Mouse (Mus musculus): Measurements from ENCODE around the gene Zfp94. TPM values are rescaled to one million over a fixed set of nuclear protein-coding genes. Genes with fewer than 3 reads are reported as not detected.
A peak's percentile ranks its signal among the peaks of the same experiment; 100 is the strongest.

Zfp94 gene
- polyA plus RNA-seq, 1 experiment from 2014 or later: 25.9 TPM

GRCm38 (mm10) chr7:24348896-24349295 lies 32.4 kb upstream of the Zfp94 start, which contains the start of gene Lypd5:
Gene Lypd5 (plus strand): TSS chr7:24349196.
- H3K27ac ChIP-seq (ENCODE audit: low read length): no peak within 1 kb of the TSS
- no peaks in the 10 kb centered on the region for H3K9me3 ChIP-seq (ENCODE audit: control insufficient read depth, low read length)
- ATAC-seq: no peak
- H3K36me3 ChIP-seq (ENCODE audit: control insufficient read depth, insufficient read depth): no peaks in the 10 kb centered on the region
- H3K4me2 ChIP-seq (ENCODE audit: low read length): no peak within 1 kb of the TSS
- peaks cover 4% of the 10 kb centered on the region; the same call in 1 of the 2 replicates for H3K27me3 ChIP-seq (replicated peaks; ENCODE audit: control insufficient read depth, insufficient read depth, low read length)
- 50% methylated on average over 6 of the region's 6 CpGs for WGBS
- no peaks in the 10 kb centered on the region for H3K4me1 ChIP-seq (replicated peaks; ENCODE audit: control insufficient read depth, insufficient read depth, low read length)
- no peak within 1 kb of the TSS for H3K9ac ChIP-seq (replicated peaks; ENCODE audit: low read depth, low read length)
- H3K4me3 ChIP-seq (replicated peaks; ENCODE audit: low read length): no peak within 1 kb of the TSS

DNA sequence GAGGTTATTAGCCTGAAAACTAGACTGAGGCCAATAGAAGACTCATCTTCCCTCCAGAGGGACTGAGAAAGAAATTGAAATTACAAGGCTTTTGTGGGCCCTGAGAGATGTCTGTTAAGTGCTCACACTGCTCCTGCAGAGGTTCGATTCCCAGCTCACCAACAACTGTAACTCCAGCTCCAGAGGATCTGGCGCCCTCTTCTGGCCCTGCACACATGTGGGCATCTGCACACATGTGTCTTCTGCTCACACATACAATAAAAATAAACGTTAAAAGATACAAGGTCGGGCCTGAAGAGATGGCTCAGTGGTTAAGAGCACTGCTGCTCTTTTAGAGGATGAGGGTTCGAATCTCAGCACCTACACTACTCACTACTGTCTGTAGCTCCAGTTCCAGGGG lies 30.0 kb upstream of the Zfp94 start:
- Histone ChIP-seq H3K36me3 (ENCODE audit: control insufficient read depth, insufficient read depth) (no peaks in the 10 kb centered on the region), H3K9me3 (ENCODE audit: control insufficient read depth, low read length) (no peaks in the 10 kb centered on the region), H3K27ac (ENCODE audit: low read length) (no peak overlapping the region), H3K9ac (replicated peaks; ENCODE audit: low read depth, low read length) (no peak overlapping the region), H3K4me1 (replicated peaks; ENCODE audit: control insufficient read depth, insufficient read depth, low read length) (no peaks in the 10 kb centered on the region), H3K4me3 (replicated peaks; ENCODE audit: low read length) (no peak overlapping the region), H3K4me2 (ENCODE audit: low read length) (no peak overlapping the region), H3K27me3 (replicated peaks; ENCODE audit: control insufficient read depth, insufficient read depth, low read length) (no peaks in the 10 kb centered on the region; the same call in 1 of the 2 replicates)
- WGBS: 72% methylated on average over 5 of the region's 5 CpGs
- no peak for ATAC-seq

- Histone ChIP-seq H3K9ac (replicated peaks; ENCODE audit: low read depth, low read length) (no peak overlapping the region), H3K27ac (ENCODE audit: low read length) (no peak overlapping the region), H3K4me2 (ENCODE audit: low read length) (no peak overlapping the region), H3K27me3 (replicated peaks; ENCODE audit: control insufficient read depth, insufficient read depth, low read length) (no peaks in the 10 kb centered on the region), H3K36me3 (ENCODE audit: control insufficient read depth, insufficient read depth) (no peaks in the 10 kb centered on the region), H3K4me1 (replicated peaks; ENCODE audit: control insufficient read depth, insufficient read depth, low read length) (no peaks in the 10 kb centered on the region), H3K4me3 (replicated peaks; ENCODE audit: low read length) (no peak overlapping the region), H3K9me3 (ENCODE audit: control insufficient read depth, low read length) (no peaks in the 10 kb centered on the region)
- ATAC-seq: no peak
- 68% methylated on average over 7 of the region's 7 CpGs for WGBS
Measured at GRCm38 (mm10) chr7:24343701-24344272, 27.3 kb upstream of the Zfp94 start.

- H3K4me2 ChIP-seq (ENCODE audit: low read length): no peak overlapping the region
- H3K9me3 ChIP-seq (ENCODE audit: control insufficient read depth, low read length): no peaks in the 10 kb centered on the region
- H3K4me3 ChIP-seq (replicated peaks; ENCODE audit: low read length): no peak overlapping the region
- no peak overlapping the region for H3K27ac ChIP-seq (ENCODE audit: low read length)
- no peaks in the 10 kb centered on the region for H3K4me1 ChIP-seq (replicated peaks; ENCODE audit: control insufficient read depth, insufficient read depth, low read length)
- no peak overlapping the region for H3K9ac ChIP-seq (replicated peaks; ENCODE audit: low read depth, low read length)
- no peaks in the 10 kb centered on the region for H3K36me3 ChIP-seq (ENCODE audit: control insufficient read depth, insufficient read depth)
- WGBS: 45% methylated on average over 2 of the region's 2 CpGs
- no peak for ATAC-seq
- peaks cover 13% of the 10 kb centered on the region for H3K27me3 ChIP-seq (replicated peaks; ENCODE audit: control insufficient read depth, insufficient read depth, low read length)
Measured at GRCm38 (mm10) chr7:24338241-24338640, 21.8 kb upstream of the Zfp94 start.

GRCm38 (mm10) chr7:24335699-24336309 lies 19.3 kb upstream of the Zfp94 start:
- H3K27ac ChIP-seq (ENCODE audit: low read length): no peak overlapping the region
- no peak overlapping the region for H3K9ac ChIP-seq (replicated peaks; ENCODE audit: low read depth, low read length)
- 10% methylated on average over 5 of the region's 5 CpGs for WGBS
- no peaks in the 10 kb centered on the region for H3K9me3 ChIP-seq (ENCODE audit: control insufficient read depth, low read length)
- no peaks in the 10 kb centered on the region for H3K36me3 ChIP-seq (ENCODE audit: control insufficient read depth, insufficient read depth)
- peaks cover 15% of the 10 kb centered on the region for H3K27me3 ChIP-seq (replicated peaks; ENCODE audit: control insufficient read depth, insufficient read depth, low read length)
- H3K4me2 ChIP-seq (ENCODE audit: low read length): no peak overlapping the region
- no peak overlapping the region for H3K4me3 ChIP-seq (replicated peaks; ENCODE audit: low read length)
- ATAC-seq: no peak
- no peaks in the 10 kb centered on the region for H3K4me1 ChIP-seq (replicated peaks; ENCODE audit: control insufficient read depth, insufficient read depth, low read length)

GRCm38 (mm10) chr7:24333304-24333986 lies 17.0 kb upstream of the Zfp94 start, which contains the start of gene Tescl:
Gene Tescl (minus strand): TSS chr7:24333936.
- Histone ChIP-seq H3K27me3 (replicated peaks; ENCODE audit: control insufficient read depth, insufficient read depth, low read length) (peaks cover 15% of the 10 kb centered on the region), H3K9me3 (ENCODE audit: control insufficient read depth, low read length) (no peaks in the 10 kb centered on the region), H3K4me2 (ENCODE audit: low read length) (no peak within 1 kb of the TSS), H3K27ac (ENCODE audit: low read length) (no peak within 1 kb of the TSS), H3K36me3 (ENCODE audit: control insufficient read depth, insufficient read depth) (no peaks in the 10 kb centered on the region), H3K4me3 (replicated peaks; ENCODE audit: low read length) (no peak within 1 kb of the TSS), H3K9ac (replicated peaks; ENCODE audit: low read depth, low read length) (no peak within 1 kb of the TSS), H3K4me1 (replicated peaks; ENCODE audit: control insufficient read depth, insufficient read depth, low read length) (no peaks in the 10 kb centered on the region)
- WGBS: 52% methylated on average over 49 of the region's 49 CpGs
- ATAC-seq: no peak

- Histone ChIP-seq H3K4me3 (replicated peaks; ENCODE audit: low read length) (no peak overlapping the region), H3K27ac (ENCODE audit: low read length) (no peak overlapping the region), H3K4me1 (replicated peaks; ENCODE audit: control insufficient read depth, insufficient read depth, low read length) (peaks cover 17% of the 10 kb centered on the region), H3K27me3 (replicated peaks; ENCODE audit: control insufficient read depth, insufficient read depth, low read length) (no peaks in the 10 kb centered on the region), H3K9me3 (ENCODE audit: control insufficient read depth, low read length) (no peaks in the 10 kb centered on the region), H3K9ac (replicated peaks; ENCODE audit: low read depth, low read length) (no peak overlapping the region), H3K36me3 (ENCODE audit: control insufficient read depth, insufficient read depth) (no peaks in the 10 kb centered on the region), H3K4me2 (ENCODE audit: low read length) (no peak overlapping the region)
- WGBS: 91% methylated on average over 14 of the region's 14 CpGs
- ATAC-seq: no peak
Measured at GRCm38 (mm10) chr7:24327281-24327975, 11.0 kb upstream of the Zfp94 start.

DNA sequence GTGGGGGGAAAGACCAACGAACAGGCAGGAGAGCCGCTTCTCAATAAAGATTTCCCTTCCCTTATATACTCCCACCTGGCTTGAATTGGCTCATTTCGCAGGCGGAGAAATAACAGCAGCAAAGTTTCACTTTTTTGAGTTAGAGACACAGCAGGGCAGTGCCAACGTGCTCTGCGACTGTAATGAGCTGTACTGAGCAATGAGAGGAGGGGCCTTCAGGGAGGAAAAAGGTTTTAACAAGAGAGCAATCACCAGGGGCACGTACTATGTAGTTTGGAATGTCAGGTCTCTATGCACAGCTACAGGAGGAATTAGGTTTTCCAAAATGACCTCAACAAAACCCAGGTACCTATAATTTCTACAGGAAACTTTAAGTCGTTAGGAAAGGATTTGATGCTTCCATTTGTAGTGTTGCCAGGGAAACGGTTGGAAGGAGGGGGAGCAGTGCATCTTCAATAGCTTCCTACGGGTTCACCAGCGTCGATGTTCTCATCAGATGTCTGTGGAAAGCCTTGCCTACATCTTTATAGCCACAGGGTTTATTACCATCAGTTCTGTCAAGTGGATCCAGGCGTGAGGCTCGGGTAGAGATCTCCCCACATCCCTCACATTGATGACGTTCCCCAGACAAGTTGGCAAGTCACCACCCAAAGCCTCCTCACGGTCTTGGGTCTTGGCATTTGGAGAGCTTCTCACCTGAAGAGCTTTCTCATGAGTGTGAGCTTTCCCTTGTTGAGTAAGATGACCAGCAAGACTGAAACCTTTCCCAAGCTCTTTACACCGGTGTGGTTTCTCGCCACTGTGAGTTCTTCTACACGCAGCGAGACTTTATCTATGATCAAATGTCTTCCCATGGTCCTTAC lies 10.0 kb upstream of the Zfp94 start:
- no peak overlapping the region for H3K27ac ChIP-seq (ENCODE audit: low read length)
- peak overlapping the region; percentile 60 for H3K4me2 ChIP-seq (ENCODE audit: low read length)
- H3K4me3 ChIP-seq (replicated peaks; ENCODE audit: low read length): peak overlapping the region; percentile 35
- 0 out of 2 replicates have a peak overlapping the region, but pooled peaks have one; percentile 7 for H3K9ac ChIP-seq (replicated peaks; ENCODE audit: low read depth, low read length)
- ATAC-seq: peak; percentile 64
- H3K9me3 ChIP-seq (ENCODE audit: control insufficient read depth, low read length): no peaks in the 10 kb centered on the region
- H3K36me3 ChIP-seq (ENCODE audit: control insufficient read depth, insufficient read depth): no peaks in the 10 kb centered on the region
- WGBS: 31% methylated on average over 20 of the region's 20 CpGs
- H3K27me3 ChIP-seq (replicated peaks; ENCODE audit: control insufficient read depth, insufficient read depth, low read length): no peaks in the 10 kb centered on the region
- H3K4me1 ChIP-seq (replicated peaks; ENCODE audit: control insufficient read depth, insufficient read depth, low read length): peaks cover 17% of the 10 kb centered on the region

Data from forebrain, embryonic 16.5 days (tissue).